Mouse (Mus musculus): ENCODE measurements at regions not wholly inside any gene's neighbourhood (a gene's known extent, or its start where the extent isn't known, plus 50 kb on each side); places are given as distances from the start of the nearest gene placed in this dataset.
A peak's percentile ranks its signal among the peaks of the same experiment; 100 is the strongest.

DNA sequence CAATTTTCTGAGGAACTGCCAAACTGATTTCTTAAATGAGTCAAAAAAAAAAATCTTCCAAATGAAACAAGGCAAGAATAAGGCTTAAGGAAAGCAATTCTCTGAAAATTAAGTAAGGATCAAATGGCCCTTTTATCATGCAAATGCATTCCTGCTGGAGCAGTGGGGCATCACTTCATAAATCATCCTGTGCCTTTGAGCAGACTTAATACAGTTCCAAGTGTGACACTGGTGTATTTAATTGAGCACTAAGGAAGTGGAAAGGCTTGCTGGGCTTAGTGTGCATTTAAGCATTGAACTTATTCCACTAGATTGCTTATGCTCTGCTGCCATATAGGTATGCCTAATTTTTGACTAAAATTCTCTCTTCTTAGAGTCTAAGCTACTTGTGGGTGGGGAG is 3655.7 kb upstream of the Lrrc6 start:
- peak; percentile 1 for DNase-seq (ENCODE audit: low read depth, low spot score)

GRCm38 (mm10) chr15:70203366-70203765 is 3631.0 kb upstream of the Gm6569 start:
- no peak for DNase-seq (ENCODE audit: low read depth, low spot score)

Measured in embryo, embryonic 11.5 days (tissue).